Mouse (Mus musculus): ENCODE data around the gene Slco3a1.

The Slco3a1 gene

DNA sequence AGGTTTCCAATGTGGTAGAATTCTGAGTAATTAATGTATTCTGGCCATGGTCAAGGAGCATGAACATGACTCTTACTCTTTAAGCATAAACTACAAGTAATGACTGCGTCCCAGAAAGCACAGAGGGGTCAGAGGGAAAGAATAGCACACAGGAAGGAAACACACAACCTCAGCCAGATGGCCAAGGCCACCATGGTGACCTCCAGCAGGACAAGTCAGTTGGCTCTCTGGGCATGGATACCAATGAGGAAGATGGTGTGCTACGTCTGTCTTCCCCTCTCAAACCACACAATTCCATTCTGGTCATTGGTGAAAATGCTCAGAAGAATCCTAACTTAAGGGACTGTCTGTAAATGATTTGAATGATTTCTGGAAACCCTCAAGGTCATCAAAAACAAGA is 165.0 kb downstream of the Slco3a1 start:
- no peak for DNase-seq (ENCODE audit: low read depth in 1 of 2, low spot score in 2 of 2)

DNA sequence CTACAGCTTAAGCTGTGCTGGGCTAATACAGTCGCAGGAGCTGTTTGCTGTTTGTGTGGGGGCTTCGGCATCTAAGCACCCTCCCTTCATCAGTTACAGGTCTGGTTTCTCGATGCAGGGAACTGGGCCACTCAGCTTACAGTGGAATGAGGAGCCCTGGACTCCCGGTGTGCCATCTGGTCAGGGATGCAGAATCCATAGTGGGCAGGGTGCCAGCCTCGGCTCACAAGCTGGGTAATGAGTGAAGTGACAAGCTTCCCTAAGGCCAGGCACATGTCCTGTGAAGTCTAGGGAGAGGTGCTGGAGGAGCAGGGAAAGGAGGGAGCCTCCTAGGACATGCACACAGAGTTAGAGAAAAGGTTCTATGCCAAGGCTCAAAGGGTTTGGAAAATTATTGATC is 168.3 kb downstream of the Slco3a1 start:
- DNase-seq (ENCODE audit: low read depth in 1 of 2, low spot score in 2 of 2): no peak

DNA sequence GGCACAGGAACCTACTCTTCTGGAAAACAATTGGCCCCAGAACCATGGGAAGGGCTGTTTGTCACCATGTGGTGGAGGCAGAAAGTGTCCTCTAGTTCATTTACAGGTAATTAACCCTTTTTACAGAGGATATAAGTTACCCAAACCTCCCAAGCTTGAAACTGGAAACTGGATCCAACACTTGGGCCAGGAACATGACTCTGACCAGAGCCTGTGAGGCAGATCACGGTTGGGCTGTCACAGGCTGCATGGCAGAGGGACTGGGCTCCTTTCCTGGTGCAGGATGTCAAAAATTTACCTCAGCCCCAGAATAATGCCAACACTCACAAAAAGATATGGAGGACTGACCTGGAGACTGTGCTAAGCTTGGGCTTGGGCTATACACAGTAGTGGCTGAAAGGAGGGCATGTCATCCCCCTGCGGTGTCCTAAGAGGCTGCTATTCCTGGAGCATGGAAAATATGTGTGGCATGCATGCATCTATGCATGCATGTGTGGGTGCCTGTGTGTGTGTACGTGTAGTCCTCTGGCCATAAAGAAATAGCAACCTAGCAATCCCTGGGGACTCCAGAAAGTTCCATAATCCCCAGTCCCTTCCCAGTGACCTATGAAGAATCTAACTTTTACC is 171.4 kb downstream of the Slco3a1 start:
- DNase-seq (ENCODE audit: low read depth in 1 of 2, low spot score in 2 of 2): no peak

DNA sequence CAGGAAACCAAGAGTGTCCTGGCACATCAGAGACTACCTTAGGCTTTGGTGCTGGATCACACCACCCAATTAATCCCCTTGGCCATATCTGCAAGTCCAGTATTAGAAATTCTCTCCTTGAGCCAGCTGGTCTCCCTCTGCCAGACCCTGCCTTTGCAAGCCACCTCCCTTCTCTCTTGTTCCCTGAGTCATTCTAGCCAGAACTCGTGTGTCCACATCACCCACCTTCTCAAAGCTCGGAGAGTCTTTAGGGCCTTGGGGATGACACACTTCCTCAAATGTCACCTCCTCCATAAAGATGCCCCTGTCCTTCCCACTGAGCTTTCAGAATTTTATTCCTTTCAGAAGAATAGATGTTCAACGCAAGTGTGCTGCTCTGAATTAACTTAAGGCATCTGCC is 172.3 kb downstream of the Slco3a1 start:
- DNase-seq (ENCODE audit: low read depth in 1 of 2, low spot score in 2 of 2): no peak

DNA sequence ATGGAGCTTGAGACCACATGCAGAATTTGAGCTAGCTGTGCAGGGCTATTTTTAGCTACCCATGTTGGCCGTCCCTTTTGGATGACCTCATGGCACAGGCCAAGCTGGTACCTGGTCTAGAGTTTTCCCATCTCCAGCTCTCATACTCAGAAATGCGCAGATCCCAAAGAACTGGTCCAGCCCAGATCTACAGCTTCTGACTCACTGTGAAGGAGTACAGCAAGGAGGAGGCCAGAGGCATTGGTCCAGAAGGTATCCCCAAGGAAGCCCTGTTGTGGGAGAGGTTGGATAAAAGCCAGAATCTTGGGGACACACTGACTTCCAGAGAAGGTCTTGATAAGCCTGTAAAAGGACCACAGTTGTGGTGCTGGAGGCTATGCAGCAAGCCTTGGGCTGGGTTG is 172.7 kb downstream of the Slco3a1 start:
- no peak for DNase-seq (ENCODE audit: low read depth in 1 of 2, low spot score in 2 of 2)

DNA sequence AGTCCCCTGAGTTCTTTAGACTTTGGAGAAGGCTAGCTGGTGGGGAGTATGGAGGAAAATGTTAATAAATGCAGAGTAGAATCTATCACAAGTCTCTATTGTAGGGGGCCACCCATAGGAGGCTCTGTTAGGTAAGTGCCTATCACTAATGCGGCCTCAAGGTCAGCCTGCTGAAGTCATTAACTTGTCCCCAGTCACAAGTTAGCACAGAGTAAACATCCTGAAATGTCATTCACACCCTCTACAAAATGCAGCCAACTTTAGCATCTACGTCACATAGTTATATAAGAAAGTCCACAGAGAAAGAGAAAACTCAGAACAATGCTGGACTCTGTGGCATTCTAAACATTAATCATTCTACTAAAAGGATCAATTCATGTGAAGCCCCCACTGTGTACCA is 173.5 kb downstream of the Slco3a1 start:
- DNase-seq (ENCODE audit: low read depth in 1 of 2, low spot score in 2 of 2): no peak

DNA sequence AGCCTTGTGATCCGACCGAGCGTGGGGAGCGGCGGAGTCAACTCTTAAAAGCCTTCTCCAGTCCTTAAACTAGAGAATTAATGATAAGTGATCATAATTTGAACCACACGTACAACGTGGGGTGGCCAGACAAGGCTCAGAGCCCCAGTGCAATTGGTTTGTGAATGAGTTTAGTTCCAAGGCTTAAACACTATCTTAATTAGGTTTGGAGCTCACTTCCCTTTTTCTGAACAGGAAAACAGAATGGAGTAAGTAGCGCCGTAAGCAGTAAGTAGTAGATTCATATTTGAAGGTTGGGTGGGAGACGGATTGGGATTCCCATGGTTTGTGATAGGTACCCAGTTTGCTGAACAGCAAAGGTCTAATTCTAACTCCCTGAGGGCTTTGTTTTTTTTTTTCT is 176.7 kb downstream of the Slco3a1 start:
- no peak for DNase-seq (ENCODE audit: low read depth in 1 of 2, low spot score in 2 of 2)

DNA sequence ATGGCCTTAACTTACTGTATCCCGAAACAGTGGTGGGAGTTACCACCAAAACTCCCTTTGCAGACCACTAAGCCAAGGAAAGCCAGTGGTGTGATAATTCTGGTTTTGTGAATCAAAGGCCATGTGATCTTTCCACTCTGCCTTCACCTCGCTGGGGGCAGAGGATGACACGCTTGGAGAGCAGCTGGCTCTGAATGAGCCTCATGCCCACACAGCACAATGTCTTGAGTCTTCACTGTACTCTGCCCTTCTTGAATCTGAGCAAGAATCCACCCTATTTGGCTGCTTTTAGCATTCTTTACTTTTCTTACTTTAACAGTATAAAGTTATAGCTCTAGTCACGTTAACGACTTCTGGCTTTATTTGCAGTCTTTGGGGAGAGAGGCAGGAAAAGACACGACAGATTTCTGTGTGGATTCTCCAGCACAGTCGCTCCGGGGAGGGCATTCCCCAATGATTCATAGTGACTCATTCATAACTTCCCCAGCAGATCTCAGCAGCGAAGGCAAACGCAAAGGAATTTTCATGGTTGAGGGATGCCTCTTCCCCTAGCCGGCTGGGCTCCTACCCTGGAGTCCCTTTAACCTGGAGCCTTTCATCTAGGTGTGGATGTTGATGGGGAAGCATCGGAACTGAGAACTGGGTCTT is 178.1 kb downstream of the Slco3a1 start:
- no peak for DNase-seq (ENCODE audit: low read depth in 1 of 2, low spot score in 2 of 2)

DNA sequence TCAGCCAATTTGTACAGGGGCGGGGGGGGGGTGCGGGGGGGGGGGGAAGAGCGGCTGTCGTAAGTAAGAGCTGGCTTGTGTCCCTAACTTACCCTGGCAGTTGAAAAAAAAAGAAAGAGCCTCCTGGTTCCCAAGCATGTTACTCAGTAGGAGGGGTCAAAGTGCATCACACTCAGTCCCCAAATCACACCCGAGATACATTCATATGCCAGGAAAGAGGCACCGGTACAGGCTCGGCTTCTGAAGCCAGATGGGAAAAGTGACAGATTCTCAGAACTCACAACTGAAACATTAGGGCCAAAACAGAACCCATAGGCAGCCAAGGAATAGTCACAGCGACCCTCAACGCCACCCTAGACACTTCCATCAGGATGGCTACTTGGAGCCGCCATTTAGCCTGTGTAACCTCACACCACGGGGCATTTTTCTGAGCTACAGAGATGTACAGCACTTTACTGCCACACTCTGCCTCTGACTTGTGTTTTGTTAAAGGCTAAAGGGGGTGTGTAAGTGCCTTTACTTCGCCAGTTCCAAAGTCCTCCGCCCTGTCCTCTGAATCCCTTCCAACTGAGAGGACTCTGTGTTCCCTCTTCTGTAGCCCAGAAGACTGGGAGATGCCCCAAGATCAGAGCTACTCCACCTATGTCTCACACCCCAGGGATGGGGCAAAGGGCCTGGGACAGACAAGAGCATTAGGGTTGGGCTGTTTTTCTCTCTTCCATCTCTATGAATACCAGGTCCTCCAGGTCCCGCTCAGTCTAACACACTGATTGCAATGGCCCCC is 179.2 kb downstream of the Slco3a1 start:
- no peak for DNase-seq (ENCODE audit: low read depth in 1 of 2, low spot score in 2 of 2)

DNA sequence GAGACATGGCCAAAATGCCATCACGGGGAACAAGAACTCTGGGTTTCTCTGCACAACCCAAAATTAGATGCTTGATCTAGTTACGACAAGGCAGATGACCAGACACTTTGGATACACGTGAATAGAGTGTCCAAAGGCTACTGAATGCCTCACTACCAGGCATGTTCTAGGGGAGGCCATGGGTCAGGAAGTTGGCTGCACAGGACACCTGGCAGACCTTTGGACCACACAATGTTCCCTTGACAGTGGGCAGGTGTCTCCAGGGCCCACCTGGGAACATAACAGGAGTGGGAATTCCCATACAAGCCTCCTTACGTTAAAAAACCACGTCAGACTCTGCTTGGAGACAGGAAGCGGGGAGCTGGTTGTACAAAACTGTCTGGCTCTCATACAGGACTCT is 181.5 kb downstream of the Slco3a1 start:
- DNase-seq (ENCODE audit: low read depth in 1 of 2, low spot score in 2 of 2): no peak

DNA sequence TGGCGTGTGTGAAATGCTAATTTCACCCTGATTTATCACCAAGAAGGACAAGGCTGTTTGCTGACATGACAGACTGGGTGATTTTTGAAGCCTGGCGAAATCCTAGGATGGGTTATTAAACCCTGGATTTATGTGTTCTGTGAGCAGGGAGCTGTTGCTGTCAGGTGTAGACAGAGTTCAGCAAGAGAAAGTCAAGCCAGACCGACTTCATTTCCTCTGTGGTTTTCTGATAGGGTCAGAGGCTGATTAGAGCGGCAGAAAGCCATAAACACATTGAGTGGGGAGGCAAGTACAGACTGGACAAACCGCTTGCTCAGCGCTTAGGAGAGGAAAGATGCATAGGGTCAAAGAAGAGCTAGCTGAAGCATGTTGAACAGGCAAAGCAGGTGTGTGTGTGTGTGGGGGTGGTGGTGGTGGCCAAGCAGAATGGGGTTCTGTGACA is 182.4 kb downstream of the Slco3a1 start:
- no peak for DNase-seq (ENCODE audit: low read depth in 1 of 2, low spot score in 2 of 2)

DNA sequence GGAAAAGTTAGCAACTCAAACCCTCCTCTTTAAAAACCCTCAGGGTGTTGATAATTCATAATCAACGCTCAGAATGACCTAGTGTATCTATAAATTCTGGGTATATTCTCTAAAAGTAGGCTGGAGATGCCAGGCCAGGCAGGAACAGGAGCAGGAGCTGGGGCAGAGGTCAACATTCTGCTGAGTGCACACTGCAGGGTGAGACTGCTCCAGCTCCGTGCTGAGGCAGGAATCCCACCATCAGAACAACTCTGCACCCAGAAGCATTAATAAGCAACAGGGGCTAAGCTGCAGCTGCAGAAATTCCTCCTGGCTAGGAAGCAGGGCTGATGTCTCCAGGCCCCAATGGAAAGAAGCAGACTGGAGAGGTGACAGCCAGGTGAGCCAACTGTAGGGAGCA is 182.9 kb downstream of the Slco3a1 start:
- no peak for DNase-seq (ENCODE audit: low read depth in 1 of 2, low spot score in 2 of 2)

DNA sequence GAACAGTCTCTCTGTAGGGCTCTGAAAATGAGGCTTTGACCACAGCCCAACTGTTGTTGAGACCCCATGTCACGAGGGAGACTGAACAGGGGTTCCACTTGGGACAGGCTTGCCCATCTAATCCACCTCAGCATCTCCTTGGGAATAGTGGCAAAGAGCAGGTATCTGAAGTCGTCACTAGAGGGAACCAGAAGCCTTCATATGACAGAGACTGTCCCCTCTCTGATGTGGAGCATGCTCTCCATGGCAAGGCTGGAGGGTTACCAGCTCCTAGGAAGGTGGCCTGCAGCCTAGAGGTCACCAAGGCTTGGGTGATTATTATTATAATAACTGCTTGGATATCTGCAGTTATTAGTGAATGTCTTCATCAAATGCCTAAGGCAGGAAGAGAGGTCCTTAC is 183.4 kb downstream of the Slco3a1 start:
- DNase-seq (ENCODE audit: low read depth in 1 of 2, low spot score in 2 of 2): no peak

DNA sequence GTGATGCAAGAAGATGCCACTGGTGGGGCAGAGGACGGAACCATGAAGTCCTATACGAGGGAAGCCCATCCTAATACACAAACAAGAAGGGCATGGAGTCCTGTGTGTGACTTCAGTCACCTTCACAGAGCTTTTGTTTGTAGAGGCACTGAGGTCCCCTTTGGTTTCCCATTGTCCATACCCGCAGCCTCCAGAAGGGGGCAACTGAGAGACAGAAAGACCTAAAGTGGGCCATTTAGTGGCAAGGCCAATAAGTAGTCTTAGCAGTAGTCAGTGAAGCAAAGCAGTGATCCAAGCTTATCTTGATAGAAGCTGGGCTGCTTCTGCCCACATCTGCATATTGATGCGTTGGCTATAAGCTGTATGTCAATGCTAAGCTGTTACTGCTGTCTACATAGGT is 184.9 kb downstream of the Slco3a1 start:
- DNase-seq (ENCODE audit: low read depth in 1 of 2, low spot score in 2 of 2): no peak

DNA sequence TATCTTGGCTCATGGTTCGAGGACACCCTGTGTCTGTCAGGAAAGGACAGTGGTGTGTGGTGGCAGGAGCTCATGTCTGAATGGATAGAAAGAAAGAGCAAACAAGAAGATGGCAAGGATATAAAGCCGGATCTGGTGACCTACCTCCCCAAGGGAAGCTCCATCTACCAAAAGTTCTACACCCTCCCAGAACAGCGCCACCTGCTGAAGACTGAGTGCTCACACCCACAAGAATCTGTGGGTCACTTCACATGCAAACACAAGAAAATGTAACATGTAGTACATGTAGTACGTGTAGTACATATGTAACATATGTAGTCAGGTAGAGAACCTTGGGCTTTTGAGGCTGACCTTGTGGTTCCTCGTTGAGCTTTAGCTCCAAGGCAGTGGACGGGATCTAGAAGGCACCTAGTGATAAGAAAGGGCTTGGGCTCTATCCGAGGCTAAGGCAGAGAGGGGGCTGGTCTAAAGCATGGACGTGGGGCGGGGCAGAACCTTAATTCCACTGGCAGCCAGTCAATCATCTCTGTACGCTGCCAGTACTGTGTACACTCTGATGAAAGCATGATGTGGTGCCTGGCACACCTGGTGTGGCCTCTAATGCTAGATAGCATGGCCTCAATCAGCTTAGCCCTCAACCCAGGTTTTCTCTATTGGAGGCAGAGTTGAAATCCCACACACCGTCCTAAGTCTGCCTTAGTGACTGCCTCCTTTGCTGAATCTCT is 186.2 kb downstream of the Slco3a1 start:
- no peak for DNase-seq (ENCODE audit: low read depth in 1 of 2, low spot score in 2 of 2)

DNA sequence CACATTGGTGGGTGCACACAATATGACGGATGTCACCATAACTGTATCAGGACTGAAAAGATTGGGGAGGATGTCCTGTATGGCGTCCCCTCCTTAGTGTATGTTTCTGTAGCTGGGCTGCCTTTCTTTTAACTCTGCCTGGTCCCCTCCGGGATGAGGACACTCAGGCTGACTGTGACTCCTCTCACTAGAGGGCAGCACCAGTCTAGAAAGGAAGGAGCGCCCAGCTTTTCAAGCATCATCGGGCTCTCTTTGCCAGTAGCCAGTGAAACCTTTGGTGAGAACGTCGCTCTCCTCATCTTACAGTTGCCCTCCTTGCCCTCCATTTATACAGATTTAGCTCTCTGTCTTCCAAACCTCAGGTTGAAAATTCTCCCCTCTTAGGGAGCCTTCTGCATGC is 187.2 kb downstream of the Slco3a1 start:
- no peak for DNase-seq (ENCODE audit: low read depth in 1 of 2, low spot score in 2 of 2)

DNA sequence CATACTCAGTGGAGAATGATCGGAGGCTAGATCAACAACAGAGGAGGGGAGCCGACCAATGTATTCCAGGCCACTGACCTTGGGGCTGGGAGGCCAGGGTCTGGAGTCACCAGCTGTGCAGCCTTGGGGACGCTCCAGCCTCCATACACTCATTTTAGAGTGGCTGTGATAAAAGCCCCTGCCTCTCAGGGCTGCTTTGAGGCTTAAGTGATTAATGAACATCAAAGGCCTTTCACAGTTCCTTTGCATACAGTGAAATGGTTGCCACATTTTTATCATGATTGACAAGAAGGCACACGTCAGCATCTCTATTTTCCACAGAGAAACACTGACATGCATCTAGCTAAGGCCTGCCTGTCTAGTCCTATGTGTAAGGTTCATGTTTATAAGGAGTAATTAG is 189.0 kb downstream of the Slco3a1 start:
- DNase-seq (ENCODE audit: low read depth in 1 of 2, low spot score in 2 of 2): no peak

DNA sequence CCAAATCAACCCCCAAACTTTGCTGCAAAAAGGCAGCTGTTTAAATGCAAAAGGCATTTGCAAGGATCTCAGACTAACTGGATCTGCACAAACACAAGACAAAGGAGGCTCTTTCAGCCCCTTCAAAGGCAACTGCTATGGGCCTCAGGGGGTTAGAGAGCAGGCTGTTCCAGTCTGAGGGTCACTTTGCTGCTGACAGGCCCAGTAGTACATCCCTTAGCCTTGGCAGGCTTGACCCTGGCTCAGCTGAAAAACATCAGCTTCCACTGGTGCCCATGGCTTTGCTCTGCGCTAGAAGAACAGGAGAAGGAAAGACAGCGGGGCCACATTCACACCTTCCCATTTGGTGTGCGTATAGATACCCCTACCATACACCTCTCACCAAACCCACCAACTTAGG is 189.6 kb downstream of the Slco3a1 start:
- DNase-seq (ENCODE audit: low read depth in 1 of 2, low spot score in 2 of 2): no peak

DNA sequence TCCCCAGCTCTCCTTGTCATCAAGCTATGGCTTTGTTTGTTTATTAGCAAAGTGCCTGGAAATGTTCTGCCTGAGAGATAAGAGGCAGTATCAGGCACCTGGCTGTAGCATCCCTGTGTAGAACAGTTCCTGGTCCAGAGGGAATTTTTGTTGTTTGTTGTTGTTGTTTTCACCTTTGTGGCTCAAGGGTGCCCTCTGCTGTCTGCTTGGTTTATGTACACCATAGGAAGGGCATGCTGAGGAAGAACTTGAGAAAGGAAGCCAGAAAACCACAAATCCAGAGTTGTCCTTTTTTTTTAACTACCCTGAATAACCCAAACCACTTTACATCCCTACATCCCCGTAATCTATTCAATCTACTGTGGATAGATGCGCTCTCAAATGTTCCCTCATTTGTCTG is 191.1 kb downstream of the Slco3a1 start:
- no peak for DNase-seq (ENCODE audit: low read depth in 1 of 2, low spot score in 2 of 2)

DNA sequence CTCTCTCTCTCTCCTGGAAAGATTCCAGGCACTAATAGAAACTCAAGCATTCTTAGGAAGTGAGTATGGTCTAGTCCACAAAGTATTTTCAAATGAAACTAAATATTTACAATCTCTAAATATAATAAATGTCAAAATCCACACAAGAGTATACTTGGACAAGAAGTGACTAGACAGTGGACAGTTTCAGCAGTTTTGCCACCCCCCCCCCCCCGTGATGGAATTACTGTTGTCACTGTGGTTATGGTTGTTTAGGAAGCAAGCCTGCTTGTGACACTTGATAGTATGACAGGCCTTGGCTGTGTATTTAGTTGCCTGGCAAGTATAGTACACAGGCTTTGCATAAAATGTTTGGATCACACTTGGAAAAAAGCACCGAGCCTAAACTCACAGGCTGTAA is 192.9 kb downstream of the Slco3a1 start:
- DNase-seq (ENCODE audit: low read depth in 1 of 2, low spot score in 2 of 2): no peak

DNA sequence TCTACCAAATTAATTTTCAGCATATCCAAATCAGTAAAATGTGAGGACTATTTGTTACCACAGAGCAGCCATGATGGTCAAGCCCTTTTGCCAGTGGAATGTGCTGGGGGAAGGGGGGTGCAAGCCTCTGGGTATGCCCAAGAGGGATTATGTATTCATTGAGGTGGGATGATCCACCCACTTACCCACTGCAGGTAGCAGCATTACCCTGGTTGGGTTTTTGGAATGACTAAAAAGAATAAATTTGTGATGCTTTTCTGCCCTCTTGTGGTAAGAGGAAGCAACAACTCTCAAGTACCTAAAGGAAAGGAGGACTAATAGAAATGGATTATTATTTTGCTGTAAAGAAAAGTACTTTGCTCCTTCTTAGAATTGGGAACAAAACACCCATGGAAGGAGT is 197.6 kb downstream of the Slco3a1 start:
- no peak for DNase-seq (ENCODE audit: low read depth in 1 of 2, low spot score in 2 of 2)
